Mouse (Mus musculus) layer of hippocampus, postnatal 10 days (tissue): Measurements from ENCODE around the gene Pds5b. TPM values are rescaled to one million over a fixed set of nuclear protein-coding genes. Genes with fewer than 3 reads are reported as not detected.
"Not testable (repeated sequence)": the region's sequence is repeated elsewhere in the genome, so short reads cannot be mapped to it uniquely, and the experiment has no call there.

Source experiments
- DNase-seq, 2 experiments: peaks; one replicate each; pipeline ENCODE4 v3.0.0; 2021; ENCODE audit warnings: low spot score in 2 of 2
- total RNA-seq, 2 experiments: library from RNA; stranded (reverse); gene quantifications; 2 replicates each; pipeline ENCODE4 v1.2.3; 2021

The Pds5b gene
- total RNA-seq, 2 experiments from 2014 or later, result 62.1 to 67.6 TPM

DNA sequence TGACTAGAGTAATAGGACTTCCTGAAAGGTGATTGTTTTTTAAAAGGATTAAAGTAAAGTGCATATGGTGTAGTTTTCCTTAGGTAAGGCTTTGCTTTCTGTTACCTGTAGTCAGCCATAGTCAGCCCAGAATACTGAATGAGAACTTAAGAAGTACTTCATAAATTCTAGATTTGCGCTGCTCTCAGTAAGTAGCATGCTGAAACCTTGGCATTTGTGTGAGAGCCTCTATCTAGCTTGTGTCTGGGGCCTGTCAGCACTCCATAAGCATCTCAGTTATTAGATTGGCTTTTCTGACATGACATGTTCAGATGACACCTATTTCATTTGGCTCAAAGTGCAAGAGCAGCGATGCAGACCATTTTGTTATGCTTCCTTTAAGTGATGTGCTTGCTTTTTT, 19.7 kb downstream of the Pds5b start:
- no peak for DNase-seq

DNA sequence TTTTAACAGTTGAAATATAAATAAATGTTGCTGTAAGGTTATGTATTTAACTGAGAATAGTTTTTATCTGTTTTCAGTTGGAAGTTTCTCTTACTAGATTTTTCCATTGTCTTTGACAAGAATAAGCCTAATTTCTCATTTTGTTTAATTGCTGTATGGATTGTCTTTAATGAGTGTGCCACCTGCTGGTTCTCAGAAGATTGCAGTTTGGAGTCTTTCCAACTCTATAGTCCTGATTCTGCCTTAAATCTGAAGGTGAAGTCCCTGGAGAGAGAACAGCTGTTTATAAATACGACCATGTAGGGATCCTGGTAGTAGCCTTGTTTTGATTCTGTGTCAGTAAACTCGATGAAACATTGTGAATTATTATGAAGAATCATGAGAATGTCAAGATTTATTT, 29.2 kb downstream of the Pds5b start:
- DNase-seq, result peak; percentile 15 to 47

DNA sequence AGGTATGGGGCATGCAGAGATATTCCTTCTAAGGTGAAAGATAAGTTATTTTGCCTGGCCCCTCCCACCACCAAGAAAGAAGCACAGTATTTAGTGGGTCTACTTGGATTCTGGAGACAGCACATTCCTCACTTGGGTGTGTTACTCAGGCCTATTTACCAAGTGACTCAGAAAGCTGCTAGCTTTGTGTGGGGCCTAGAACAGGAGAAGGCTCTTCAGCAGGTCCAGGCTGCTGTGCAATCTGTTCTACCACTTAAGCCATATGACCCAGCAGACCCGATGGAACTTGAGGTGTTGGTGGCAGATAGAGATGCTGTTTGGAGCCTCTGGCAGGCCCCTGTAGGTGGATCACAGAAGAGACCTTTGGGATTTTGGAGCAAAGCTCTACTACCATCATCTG, 33.1 kb downstream of the Pds5b start:
- not testable (repeated sequence) for DNase-seq

DNA sequence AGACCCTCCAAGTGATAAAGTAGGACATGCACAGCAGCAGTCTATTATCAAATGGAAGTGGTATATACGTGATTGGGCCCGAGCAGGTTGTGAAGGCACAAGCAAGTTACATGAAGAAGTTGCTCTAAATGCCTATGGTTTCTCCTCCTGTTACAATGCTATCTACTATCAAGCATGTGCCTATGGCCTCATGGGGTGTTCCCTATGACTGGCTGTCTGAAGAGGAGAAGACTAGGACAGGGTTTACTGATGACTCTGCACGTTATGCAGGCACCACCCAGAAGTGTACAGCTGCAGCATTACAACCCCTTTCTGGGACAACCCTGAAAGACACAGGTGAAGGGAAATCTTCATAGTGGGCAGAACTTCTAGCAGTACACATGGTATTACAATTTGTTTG, 33.6 kb downstream of the Pds5b start:
- DNase-seq, result not testable (repeated sequence)

DNA sequence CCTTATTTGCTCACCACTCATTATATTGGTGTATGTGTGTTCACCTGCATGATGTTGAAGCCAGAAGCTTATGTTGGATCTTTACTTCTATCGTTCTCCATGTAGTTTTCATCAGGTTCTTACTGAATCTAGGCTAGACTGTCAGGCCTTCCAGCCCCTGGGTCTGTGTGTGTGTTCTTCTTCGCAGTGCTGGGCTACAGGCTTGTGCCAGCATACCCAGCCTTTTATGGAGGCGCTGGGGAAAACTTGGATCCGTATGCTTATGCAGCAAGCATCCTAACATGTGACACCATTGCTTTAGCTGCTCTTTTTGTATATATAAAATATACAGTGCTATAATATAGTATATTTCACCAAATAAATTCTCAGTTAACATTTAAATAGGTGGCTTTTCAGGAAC, 38.0 kb downstream of the Pds5b start:
- no peak for DNase-seq

DNA sequence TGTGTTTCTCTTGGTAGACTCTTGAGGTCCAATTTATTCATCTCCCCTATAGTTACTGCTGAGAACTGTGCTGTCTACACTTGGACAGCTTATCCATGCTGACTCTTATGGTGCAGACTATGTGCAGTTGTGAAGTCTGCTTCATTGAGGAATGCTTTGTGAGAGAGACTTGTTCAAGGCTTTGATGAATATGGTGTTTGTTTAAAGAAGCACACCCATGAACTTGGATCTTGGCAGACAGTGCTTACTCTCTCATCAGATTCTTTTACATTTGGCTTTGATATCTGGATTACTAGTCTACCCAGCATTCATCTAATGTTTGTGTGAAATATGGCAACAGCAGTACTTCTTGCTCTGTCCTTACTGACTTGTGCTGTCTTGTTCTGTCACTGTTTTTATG, 39.9 kb downstream of the Pds5b start:
- DNase-seq, result no peak

DNA sequence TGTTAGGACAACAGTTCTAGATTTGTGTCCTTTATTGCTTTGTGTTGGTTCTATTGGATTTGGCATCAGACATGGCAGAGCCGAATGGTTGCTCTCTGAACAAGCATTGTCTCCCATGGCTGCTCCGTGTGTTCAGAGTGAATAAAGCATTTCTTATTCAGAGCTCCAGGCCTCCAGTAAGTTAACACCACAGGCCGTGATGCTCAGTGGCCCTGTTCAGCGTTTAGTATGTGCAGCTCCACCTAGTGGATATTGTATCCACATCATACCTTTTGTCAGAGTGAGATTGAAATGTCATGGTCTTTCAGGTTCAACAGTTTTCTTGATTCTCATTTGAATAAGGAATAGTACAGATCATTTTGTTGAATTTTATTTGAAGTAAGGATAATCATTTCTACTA, 44.2 kb downstream of the Pds5b start:
- peak in 1 of 2 experiments; percentile 16 for DNase-seq

DNA sequence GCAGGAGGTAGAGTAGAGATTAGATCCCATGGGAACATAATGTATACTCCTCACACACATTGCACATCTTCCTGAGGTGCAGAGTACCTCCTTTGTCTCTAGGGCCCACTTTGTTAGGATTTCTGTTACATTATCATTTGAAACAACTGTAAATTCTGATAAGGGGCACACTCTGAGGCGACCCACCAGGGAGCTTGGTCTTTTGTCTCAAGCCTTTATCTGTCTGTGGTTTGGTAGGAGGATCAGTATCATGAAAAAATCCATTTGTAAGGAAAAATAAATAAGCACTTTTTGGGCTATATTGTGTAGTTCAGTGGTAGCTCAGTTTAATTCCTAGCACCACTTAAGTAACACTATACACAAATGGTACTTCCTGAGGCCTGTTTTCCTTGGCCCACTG, 51.1 kb downstream of the Pds5b start:
- DNase-seq, result no peak

DNA sequence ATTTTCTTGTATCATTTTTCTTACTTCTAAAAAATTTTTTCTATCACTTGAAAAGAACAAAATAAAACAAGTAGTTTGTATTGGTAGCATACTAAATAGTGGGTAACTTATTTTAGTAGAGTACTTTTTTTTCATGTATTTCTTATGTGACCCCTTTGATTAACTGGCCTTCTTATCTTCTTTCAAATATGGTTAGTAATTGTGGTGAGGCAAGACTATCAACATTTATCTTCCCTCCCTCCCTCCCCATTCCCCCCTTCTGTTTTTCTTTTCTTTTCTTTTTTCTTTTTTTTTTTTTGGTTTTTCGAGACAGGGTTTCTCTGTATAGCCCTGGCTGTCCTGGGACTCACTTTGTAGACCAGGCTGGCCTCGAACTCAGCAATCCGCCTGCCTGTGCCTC, 63.5 kb downstream of the Pds5b start:
- not testable (repeated sequence) for DNase-seq

DNA sequence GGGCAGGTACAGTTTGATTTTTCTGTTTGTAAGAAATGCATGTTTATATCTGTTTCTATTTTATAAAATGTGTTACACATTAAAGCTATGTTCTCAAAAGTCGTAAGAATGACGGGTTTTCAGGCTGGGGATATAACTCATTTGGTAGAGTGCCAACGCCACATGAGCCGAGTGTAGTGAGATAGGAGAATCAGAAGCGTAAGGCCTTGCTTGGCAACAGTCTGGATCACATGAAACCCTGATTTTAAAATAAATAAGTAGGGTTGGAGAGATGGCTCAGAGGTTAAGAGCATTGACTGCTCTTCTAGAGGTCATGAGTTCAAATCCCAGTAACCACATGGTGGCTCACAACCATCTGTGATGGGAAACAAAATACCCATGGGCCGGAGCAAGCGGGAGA, 65.8 kb downstream of the Pds5b start:
- no peak for DNase-seq

DNA sequence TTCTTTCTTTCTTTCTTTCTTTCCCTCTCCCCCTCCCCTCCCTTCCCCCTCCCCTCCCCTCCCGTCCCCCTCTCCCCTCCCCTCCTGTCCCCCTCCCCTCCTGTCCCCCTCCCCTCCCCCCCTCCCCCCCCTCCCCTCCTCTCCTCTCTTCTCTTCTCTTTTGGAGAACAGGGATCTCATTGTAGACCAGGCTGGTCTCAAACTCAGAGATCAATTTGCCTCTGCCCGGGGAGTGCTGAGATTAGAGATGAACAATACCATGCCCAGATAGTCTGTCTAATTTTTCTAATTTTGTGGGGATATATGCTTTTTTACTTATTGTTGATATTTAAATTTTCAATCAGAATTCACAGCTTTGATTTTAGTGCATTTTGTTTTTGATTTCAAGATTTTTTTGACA, 67.1 kb downstream of the Pds5b start:
- DNase-seq, result no peak

DNA sequence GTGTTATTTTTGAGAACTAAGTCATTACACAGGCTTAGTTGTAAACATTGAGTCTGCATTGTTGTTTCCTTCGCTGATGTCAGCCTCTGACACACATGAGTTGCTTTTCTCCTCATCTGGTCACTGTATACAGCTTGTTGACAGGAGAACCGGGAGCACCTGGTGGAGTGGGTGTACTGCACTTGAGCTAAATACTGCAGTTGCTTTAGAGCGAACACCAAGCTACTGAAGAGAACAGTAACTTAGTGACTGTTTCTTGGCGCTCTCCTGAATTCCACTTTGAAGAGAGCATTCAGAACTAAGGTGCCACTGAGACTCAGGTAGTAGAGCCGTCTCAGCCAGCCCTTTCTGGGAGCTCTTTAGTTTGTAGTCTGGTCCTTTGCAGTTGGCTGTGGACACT, 83.1 kb downstream of the Pds5b start:
- DNase-seq, result no peak

DNA sequence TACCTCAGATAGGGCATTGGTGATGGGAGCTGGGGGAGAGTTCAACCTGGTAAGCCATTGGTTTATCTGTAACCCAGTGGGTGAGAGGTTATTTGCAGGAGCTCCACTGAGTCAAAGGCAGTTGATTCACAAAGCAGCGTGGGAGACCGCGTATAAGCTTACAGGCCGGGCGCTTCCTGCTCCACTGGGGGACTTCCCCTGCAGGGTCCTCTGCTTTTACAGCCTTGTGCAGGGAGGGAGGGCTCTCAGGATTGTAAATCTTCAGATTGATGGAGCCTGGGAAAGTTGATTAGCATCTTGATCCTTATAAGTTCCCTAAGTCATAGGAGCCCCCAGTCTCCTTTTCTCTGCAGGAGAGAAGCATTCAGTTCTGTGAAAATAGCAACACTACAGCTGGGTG, 98.9 kb downstream of the Pds5b start:
- DNase-seq, result no peak

DNA sequence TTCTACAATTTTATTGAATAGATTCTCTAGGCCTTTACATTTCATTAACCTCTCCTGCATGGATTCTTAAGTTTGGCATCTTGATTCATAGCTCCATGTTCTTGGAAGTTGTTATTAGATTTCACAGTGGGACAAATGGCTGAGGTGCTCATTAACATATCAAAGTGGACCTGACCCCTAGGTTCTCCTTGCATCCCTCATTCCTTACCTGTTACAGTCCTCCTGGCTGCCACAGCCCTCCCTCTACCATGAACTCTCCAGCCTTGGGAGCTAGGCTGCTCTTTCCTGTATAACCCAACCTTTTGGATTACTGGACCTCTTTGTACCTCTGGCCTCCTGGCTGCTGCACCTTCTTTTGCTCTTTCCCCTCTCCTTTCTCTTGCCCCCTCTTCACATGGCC, 99.5 kb downstream of the Pds5b start:
- DNase-seq, result no peak

DNA sequence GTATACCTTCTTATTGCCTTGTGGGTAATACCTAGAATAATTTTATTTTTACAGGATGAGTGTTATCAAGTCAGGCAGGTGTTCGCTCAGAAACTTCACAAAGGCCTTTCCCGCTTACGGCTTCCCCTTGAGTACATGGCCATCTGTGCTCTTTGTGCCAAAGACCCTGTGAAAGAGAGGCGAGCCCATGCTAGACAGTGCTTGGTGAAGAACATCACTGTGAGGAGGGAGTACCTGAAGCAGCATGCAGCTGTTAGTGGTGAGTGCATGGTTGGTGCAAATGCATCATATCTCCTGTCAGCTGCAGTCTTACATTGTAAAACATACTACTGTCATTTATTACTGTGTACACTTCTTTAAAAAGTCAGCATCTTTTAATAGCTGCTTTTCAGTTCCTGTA, 114.7 kb downstream of the Pds5b start:
- DNase-seq, result no peak

DNA sequence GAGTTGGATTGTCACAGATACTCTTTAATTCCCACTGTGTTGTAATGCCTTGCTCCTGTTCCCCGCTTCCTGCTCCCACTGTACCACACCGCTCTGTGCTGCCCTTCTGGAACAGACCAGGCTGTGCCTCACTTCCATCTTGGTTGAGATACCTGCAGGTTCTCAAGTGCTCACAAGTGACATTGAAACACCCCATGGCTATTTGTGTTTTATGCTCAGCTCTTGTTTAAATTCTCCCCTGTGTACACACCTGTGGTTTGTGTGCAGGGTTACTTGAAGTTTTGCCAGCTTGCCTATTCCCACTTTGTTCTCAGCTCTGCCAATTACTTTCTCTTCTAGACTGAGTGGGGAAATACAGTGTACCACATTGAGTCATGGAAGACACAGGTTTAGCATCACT, 115.5 kb downstream of the Pds5b start:
- DNase-seq, result no peak

DNA sequence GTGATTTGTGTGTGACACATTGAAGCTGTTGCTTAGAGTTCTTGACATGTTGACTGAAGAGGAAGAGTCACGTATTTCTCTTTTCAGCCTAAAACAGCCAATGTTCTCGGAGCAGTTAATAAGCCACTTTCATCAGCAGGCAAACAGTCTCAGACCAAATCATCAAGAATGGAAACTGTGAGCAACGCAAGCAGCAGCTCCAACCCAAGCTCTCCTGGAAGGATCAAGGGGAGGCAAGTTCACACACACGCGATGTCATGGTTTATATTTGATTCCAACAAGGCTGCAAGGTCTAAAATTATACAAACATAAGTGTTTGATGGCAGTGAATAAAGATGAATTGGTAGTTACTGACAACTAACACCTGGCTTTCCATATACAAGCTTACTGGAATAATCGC, 120.6 kb downstream of the Pds5b start:
- no peak for DNase-seq

DNA sequence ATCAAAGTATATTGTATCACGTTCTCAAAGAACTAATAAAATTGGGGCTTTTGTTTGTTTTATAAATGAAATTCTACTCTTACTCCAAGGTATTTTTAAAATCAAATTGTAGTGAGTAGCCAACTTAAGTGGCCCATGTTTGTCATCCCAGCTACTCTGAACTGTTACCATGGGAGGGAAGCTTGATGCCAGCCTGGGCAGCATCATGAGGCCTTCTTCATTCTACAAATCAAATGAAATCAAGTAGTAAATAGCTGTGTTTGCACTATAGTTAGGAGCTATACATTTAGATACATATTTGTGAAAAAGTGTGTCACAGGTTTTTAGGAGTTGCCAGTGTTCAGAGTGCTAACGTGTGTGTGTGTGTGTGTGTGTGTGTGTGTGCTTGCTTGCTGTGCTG, 126.5 kb downstream of the Pds5b start:
- DNase-seq, result no peak

DNA sequence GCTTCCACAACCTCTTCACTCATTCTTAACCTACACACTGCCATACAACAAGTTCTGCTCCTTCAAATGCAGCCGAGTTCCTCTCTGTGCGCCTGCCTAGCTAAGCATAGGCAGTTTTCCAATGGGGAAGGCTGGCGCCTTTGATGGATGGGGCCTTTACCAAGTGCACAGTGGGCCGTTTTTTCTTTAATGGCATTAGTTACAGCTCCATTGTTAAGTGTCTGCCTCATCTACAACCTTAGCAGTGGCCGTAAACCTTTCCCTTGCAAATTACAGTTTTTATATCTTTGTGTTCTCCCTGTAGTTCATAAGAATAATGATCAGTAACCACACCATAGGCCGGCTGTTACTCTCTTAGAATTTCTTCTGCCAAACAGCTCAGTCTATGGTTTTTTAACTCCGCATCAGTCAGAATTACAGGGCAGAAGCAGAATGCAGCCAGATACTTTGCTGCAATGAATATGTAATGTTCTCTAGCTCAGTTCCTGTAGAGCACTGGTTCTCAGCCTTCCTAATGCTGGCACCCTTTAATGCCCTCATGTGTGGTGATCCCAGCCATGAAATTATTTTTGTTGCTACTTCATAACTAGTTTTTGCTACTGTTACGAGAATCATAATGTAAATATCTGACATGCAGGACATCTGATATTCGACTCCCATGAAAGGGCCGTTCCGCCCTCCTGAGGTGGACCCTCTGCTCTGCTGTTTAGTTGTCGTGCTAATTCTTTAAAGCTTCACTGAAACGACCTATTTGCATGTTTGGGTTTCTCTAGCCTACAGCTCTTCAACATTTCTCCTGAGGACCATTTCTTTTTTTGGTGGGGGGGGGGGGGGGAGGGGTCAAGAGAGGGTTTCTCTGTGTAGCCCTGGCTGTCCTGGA, 140.8 kb downstream of the Pds5b start:
- DNase-seq, result no peak

DNA sequence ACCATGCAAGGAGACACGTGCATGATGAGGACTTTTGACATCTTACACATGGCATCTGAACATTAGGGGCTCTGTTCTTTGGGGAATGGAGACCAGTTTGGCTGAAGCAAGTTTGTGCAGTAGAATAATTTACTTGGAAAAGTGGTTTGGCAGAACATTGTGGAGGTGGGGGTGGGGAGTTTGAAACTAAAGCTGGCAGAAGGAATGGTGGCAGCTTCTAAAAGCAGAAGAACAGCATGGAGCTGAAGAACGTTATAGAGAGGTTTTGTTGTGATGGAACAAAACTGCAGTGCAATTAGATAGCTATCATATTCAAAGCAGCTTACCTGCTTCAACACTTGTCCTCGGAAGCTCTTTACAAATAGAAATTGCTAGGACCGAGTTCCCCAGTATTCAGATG, 141.9 kb downstream of the Pds5b start:
- DNase-seq, result no peak

DNA sequence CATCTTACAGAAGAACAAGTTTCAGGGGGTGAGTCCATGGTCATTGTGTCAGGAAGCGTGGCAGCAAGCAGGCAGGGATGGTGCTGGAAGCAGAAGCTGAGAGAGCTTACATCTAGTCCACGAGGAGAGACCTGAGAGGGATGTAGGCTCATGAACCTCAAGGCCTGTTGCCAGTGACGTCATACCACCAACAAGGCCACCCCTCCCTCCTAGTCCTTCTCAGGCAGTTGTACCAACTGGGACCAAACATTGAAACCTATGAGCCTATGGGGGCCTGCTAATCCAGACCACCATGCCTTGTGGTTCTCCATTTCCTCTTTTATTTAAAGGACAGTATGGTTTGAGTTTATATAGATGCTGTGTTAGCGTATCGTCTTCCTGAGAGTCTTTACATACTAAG, 143.2 kb downstream of the Pds5b start:
- DNase-seq, result no peak

DNA sequence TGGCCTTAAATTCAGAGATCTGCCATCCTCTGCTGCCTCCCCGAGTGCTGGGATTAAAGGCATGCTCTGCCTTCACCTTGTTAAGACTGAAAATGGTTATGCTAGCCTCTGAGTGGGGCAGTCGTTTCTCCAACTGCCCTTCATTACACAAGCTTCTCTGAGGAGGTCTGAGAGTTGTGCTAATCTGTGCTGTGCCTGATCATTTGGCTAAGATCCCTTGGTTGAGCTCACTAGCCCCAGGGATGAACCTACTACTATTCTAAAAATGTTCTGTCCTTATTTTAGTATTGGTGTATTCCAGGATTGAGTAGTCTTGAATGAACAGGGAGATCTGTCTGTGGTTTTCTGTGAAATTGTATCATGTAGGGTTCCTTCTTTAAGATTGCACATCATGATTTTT, 144.5 kb downstream of the Pds5b start:
- no peak for DNase-seq

DNA sequence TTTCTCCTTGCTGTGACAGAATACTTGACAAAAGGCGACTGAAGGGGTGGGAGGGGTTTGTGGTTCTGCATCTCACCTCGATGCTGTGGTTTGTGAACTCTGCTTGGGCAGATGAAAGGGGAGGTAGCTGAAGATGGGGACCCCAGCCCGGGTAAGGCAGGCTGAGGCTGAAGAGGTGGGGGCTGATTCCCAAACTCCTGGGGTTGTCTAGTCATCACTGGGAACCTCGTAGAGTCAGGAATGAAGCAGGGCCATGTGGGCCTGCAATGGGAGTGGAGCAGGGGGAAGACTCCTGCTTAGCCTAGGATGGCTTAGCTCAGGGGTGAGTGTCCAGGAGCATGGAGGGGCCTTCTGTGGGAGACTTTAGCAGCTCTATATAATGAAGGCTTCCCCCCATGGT, 145.3 kb downstream of the Pds5b start:
- DNase-seq, result no peak
